Mouse (Mus musculus): Measurements from ENCODE around the gene Atp6v0b.

Atp6v0b gene

DNA sequence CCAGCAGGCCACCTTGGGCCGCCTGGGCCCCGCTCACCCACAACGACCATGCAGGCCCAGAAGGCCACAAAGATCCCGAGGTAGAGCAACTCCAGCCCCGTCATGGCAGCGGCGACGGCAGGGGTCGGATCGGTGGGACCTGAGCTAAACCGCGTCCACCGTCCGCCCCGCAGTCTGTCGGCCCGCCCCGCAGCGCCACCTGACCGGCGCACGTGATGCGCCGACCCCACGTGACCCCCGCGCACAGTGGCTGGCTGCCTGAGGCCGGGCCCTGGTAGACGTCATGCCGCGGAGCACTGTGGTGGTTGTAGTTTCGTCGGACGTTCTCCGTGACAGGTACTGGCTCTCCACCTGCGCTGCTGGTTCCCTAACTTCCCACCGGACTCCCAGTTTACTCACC lies at the start of gene Atp6v0b:
Atp6v0b (minus strand) TSS at position 201 of the 400 bp plus-strand sequence.
- ChIA-PET CTCF (interaction anchor here in 2 of 4 experiments (0.7 to 1.3 kb wide), 3 partner anchors 28 to 1155 kb away, joined by 3 to 5 read pairs (median 4); no protein-coding TSS in a partner anchor), POLR2A (interaction anchor here in 3 of 4 experiments (0.5 to 2.5 kb wide), 33 partner anchors 9 to 761 kb away, joined by 3 to 14 read pairs (median 4); partner anchors contain the start of genes Ipo13 (in 2 of the 3), Artn (in 1 of the 3), Ccdc24 (in 1 of the 3) and Kdm4a (in 1 of the 3))

DNA sequence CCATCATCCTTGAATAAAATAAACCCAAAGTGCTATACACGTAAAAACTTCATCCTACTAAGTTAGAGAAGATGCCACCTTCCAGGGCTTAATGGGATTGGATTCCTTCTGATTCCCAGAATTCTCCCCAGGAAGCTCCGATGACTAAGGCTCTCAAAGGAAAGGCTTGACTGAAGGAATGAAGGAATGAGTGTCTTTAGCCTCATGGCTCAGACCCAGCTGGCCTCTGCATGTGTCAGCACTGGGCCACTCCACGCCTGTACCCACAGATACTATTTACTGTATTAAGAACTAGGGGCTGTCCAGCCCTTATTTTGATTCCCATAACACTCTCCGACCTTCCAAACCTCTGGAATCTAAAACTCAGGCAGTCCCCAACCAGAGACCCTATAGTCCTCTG lies 46.9 kb upstream of the Atp6v0b start:
- ChIA-PET CTCF (no interaction called here), POLR2A (interaction anchor here in 1 of 4 experiments (1.1 to 2.8 kb wide), 4 partner anchors 8 to 75 kb away, joined by 3 to 14 read pairs (median 4); no protein-coding TSS in a partner anchor)

DNA sequence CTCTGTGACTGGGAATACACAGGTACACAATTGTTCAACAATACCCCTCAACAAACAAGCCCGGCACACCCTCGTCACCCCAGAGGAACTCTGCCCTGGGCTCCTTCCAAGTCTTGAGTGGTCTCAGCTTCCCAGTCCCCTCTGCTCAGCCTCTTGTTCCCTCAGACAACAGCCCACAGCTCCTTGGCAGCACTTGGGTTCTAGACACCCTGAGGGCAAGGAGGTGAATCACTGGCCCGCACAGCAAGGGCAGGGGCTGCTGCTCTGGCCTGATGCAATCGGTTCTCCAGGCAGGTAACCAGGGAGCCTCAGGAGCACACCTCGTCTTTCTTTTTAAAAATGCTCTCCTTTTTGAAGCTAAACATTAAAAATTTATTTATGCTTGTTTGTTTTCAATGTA lies 46.1 kb upstream of the Atp6v0b start:
- POLR2A ChIA-PET, result interaction anchor here in 2 of 4 experiments (0.6 to 2.8 kb wide), 12 partner anchors 8 to 267 kb away, joined by 3 to 14 read pairs (median 4); partner anchors contain the start of gene Atp6v0b (in 1 of the 2)
- CTCF ChIA-PET, result interaction anchor here in 1 of 4 experiments (1.2 kb wide), 1 partner anchor 18 kb away, joined by 3 read pairs; the partner anchor contains the start of gene Ipo13

DNA sequence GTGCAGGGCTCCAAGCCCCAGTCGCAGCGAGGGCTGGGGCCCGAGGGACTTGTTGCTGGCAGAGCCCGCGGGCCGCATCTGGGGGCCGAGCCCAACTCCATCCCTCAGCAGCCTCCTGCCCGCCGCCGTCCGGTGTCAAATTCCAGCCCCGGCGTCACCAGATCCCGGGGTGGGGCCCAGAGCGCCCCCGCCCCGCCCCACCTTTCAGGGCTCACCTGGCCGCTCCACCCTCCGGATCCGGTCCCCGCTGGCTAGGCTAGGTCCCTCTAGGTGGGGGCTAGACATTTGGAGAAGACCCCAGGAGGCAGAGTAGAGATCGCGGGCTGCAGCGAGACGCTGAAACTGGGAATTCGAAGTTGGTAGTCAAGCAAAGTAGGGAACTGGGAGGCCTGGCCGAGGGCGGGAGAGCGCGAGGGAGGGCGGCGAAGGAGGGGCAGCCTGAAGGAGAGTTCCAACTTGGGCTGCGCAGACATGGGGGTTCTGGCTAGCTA lies 42.3 kb upstream of the Atp6v0b start, which contains the start of gene Artn:
Artn (minus strand) TSS at position 373 of the 491 bp plus-strand sequence.
- POLR2A ChIA-PET, result interaction anchor here in 2 of 4 experiments (0.6 to 6.8 kb wide), 22 partner anchors 9 to 174 kb away, joined by 3 to 60 read pairs (median 6); partner anchors contain the start of genes Ipo13 (in 2 of the 2) and Atp6v0b (in 1 of the 2)

DNA sequence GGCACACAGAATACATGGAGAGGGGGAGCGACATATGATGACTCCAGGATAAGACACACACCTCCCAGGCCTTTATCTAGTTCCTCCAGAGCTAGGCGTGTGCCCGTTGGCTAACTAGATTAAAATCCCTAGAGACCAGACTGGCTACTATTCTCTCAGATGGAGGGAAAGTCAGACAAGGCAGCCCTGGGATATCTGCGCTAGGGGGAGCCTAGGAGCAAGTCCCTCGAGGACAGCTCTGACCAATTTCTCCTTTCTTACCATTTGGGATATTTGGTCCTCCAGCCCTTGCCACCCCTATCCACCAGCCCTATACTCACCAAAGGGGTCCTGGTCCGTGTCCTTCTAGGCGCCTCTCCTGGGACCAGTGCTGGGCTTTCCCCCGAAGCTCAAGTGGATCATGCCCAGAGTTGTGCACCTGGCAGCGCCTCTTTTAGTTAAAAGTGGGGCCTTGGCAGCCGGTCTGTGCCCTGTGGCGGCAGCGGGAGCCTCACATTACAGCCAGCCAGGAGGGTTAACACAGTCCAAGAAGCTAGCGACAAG lies 41.6 kb upstream of the Atp6v0b start:
- CTCF ChIA-PET, result interaction anchor here (0.5 to 5.7 kb wide), 66 partner anchors 7 to 1754 kb away, joined by 3 to 47 read pairs (median 5); partner anchors contain the start of genes Dph2 (in 3 of the 4), Ipo13 (in 3 of the 4), Atp6v0b (in 1 of the 4) and Cdc20 (in 1 of the 4)
- POLR2A ChIA-PET, result interaction anchor here (0.6 to 6.8 kb wide), 38 partner anchors 10 to 772 kb away, joined by 3 to 60 read pairs (median 4); partner anchors contain the start of genes Ipo13 (in 2 of the 4), Atp6v0b (in 1 of the 4) and Rps8 (in 1 of the 4)

More for the DNA sequence above, 42.3 kb upstream of the Atp6v0b start, which contains the start of gene Artn:
- CTCF ChIA-PET, result interaction anchor here (0.6 to 5.7 kb wide), 36 partner anchors 8 to 392 kb away, joined by 3 to 47 read pairs (median 5); partner anchors contain the start of gene Ipo13 (in 3 of the 4)

DNA sequence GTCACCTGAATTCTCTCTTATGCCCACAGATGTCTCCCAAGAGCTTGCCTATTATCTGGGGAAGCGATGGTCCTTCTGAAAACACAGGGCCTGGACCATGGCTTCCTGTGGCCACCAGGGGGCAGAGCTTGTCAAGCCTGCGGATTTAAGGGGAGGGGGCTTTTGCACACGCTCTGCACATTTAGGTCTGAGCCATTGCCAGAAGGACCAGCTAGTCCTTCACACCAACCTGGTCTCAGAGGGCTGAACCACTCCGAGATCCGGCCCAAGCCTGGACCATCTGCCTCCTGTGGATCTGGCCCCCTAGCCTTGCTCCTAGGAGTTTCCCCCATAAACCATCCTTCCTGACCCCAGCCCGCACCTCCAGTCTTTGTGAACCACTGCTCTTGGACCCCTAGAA lies 41.1 kb upstream of the Atp6v0b start:
- ChIA-PET POLR2A (interaction anchor here (0.6 to 6.8 kb wide), 41 partner anchors 10 to 772 kb away, joined by 3 to 60 read pairs (median 4); partner anchors contain the start of genes Ipo13 (in 2 of the 4), Atp6v0b (in 1 of the 4) and Rps8 (in 1 of the 4)), CTCF (interaction anchor here (0.5 to 5.7 kb wide), 78 partner anchors 8 to 1753 kb away, joined by 3 to 47 read pairs (median 4); partner anchors contain the start of genes Dph2 (in 3 of the 4), Ipo13 (in 3 of the 4), Atp6v0b (in 1 of the 4) and Cdc20 (in 1 of the 4))

DNA sequence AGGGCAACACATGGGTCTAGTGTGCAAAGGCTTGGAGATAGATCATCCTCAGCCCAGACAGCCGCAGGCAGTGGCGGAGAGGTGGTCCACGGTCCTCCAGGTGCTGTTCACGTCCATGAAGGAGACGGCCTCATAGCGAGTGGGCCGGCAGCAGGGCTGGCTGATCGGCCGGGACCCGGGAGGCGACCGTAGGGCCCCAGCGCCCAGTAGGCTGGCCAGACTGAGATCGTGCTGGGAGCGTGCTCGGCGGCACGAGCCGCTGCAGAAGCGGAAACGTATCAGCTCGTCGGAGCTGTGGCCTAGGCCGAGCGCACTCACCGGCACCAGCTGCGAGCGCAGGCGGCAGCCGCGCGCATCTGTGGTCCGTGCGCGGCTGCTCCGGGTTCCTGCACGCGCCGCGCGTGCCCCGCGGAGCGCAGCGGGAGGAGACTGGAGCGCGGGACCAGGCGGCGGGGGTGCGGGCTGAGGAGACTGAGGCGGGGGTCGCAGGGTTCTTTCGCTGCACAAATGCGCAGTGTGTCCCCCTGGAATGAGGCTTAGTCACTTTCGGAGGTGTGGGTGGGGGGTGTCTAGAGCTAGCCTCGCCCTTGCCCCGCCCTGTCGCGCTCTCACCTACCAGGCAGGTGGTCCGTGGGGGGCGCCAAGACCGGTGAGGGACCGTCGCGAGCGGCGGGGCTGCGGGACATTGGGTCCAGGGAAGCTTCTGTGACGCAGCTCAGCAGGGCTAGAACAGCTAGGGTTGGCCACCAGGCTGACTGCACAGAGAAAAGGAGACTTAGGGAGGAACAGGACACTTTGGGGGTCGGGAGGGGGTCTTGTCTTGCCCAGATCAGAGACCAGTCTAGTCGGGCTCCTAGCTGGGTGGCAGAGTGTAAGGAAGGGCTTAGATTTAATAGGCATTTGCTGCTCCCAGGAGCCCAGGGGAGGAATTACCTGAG lies 39.7 kb upstream of the Atp6v0b start:
- POLR2A ChIA-PET, result interaction anchor here (0.7 to 6.8 kb wide), 37 partner anchors 7 to 737 kb away, joined by 3 to 60 read pairs (median 4); partner anchors contain the start of genes Dph2 (in 2 of the 4), Ipo13 (in 2 of the 4), Kdm4a (in 2 of the 4) and Atp6v0b (in 1 of the 4)
- CTCF ChIA-PET, result interaction anchor here (0.6 to 5.7 kb wide), 30 partner anchors 9 to 640 kb away, joined by 3 to 47 read pairs (median 5); partner anchors contain the start of gene Ipo13 (in 2 of the 4)

DNA sequence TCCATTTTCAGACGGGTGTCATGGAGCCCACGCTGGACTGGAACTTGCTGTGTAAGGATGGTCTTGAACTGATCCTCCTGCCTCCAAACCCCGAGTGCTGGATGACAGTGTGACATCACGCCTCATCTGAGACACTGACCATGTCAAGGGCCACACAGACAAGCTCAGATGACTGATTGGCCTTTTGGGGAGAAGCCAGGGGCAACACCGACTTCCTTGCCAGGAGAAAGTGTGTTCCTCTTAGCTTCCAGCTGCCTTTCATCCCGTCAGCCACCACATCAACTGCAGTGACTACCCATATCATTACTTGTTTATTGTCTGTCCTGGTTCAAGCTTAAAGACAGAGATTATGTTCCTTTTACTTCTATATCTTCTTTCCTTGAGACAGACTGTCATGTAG lies 37.8 kb upstream of the Atp6v0b start:
- CTCF ChIA-PET, result interaction anchor here in 2 of 4 experiments (1.5 to 5.7 kb wide), 3 partner anchors 11 to 159 kb away, joined by 3 to 47 read pairs (median 5); partner anchors contain the start of gene Ipo13 (in 1 of the 2)
- POLR2A ChIA-PET, result interaction anchor here in 2 of 4 experiments (0.5 to 6.8 kb wide), 5 partner anchors 8 to 1184 kb away, joined by 4 to 60 read pairs (median 5); partner anchors contain the start of genes Ipo13 (in 1 of the 2) and Slc2a1 (in 1 of the 2)

DNA sequence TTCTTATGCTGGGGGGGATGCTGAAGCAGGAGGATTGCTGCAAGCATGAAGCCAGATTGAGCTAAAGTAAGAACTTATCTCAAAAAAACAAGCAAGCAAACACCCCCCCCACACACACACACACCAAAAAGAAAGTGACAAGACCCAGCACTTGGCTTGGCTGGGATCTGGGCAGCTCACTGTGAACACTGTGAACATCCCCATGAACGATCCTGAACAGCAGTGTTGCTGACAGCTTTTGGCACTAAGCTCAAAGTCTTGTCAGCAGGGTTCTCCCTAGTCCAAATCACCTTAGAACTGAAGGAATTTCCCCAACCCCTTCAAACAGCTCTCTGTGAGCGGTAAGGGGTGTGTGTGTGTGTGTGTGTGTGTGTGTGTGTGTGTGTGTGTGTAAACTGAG lies 36.3 kb upstream of the Atp6v0b start:
- CTCF ChIA-PET, result interaction anchor here in 3 of 4 experiments (0.6 to 1.2 kb wide), 6 partner anchors 53 to 1664 kb away, joined by 3 to 7 read pairs (median 4); no protein-coding TSS in a partner anchor

DNA sequence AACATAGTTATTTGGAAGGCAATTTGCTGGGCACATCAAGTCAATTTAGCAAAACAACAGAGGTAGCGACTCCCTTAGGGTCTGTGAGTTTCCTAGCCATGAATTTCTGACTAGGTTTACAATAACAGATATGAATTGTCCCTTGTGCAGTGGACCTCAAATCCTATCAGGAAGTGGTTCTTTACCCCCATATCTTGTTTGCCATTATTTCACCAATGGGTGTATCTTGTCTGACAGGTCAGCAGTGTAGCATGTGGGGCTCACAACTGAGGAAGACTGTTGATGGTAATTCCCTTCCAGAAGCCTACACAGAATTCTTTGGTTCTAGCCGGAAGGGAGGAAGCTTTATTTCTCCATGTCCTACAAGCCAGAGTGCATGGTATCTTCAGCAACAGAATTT lies 34.2 kb upstream of the Atp6v0b start:
- ChIA-PET CTCF (no interaction called here), POLR2A (interaction anchor here in 2 of 4 experiments (1.0 to 1.4 kb wide), 2 partner anchors 8 to 9 kb away, joined by 4 to 5 read pairs; no protein-coding TSS in a partner anchor)

More for the DNA sequence above, 36.3 kb upstream of the Atp6v0b start:
- POLR2A ChIA-PET, result interaction anchor here (0.5 to 6.8 kb wide), 13 partner anchors 7 to 374 kb away, joined by 3 to 60 read pairs (median 3); partner anchors contain the start of genes Ipo13 (in 3 of the 4) and Dph2 (in 1 of the 4)

DNA sequence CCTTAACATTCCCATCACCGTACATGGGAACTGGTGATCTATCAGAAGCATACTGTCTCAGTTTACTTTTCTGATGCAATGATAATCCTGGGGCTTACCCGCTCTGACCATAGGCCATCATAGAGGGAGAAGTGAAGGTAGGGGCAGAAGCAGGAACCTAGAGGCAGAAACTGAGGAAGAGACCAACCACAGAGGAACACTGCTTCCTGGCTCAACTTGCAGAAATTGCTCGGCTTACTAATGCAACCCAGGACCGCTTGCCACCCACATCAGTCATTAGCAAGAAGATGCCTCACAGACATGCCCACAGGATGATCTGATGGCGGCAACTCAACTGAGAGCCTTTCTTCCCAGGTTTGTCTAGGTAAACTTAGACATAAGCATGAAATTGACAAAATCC lies 31.6 kb upstream of the Atp6v0b start:
- ChIA-PET CTCF (interaction anchor here in 2 of 4 experiments (4.0 to 8.9 kb wide), 2 partner anchors 9 kb away, joined by 25 to 47 read pairs; partner anchors contain the start of gene Artn (in 2 of the 2)), POLR2A (interaction anchor here in 2 of 4 experiments (1.1 to 4.6 kb wide), 4 partner anchors 8 to 46 kb away, joined by 4 to 60 read pairs (median 4); partner anchors contain the start of gene Artn (in 1 of the 2))

DNA sequence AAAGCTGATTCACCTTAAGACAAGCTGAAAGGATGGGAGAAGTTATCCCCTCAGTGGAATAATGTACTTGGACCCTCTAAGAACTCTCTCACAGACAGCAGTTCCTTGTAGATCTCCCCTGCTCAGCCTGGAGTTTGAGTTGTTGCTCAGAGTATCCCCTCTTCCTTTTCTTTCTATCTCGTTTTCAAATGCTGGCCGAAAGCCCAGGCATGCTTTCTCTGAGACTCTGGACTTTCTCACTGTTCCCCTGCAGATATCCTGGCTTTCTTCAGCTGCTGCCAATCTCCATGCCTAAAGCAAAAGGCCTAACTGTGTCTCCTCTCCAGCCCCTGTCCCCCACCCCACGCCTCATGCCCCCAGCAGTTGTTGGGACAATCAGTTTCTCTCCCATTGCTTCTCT lies 31.1 kb upstream of the Atp6v0b start:
- ChIA-PET CTCF (interaction anchor here in 2 of 4 experiments (4.0 to 8.9 kb wide), 2 partner anchors 9 to 10 kb away, joined by 25 to 47 read pairs; partner anchors contain the start of gene Artn (in 2 of the 2)), POLR2A (interaction anchor here in 2 of 4 experiments (1.8 to 4.6 kb wide), 4 partner anchors 8 to 46 kb away, joined by 4 to 60 read pairs (median 6); partner anchors contain the start of gene Artn (in 1 of the 2))

DNA sequence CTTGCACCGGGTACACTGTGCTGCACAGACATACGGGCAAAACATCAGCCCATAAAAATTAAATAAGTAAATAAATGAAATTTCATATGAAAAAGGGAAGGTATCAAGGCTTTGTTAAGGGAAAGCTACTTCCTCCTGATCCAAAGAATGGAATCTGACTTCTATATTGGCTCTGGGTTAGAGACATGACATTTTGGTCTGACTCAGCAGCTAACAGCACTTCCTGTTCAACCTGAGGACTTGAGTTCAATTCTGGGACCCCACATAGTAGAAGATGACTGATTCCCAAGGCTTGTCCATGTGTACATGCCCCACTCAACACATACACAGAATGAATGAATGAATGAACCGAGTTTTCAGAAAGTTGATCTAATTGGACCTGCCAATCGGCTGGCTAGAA lies 30.7 kb upstream of the Atp6v0b start:
- POLR2A ChIA-PET, result interaction anchor here in 3 of 4 experiments (0.9 to 4.6 kb wide), 7 partner anchors 9 to 47 kb away, joined by 3 to 60 read pairs (median 5); partner anchors contain the start of genes Artn (in 1 of the 3) and Dph2 (in 1 of the 3)
- CTCF ChIA-PET, result interaction anchor here in 2 of 4 experiments (0.6 to 8.9 kb wide), 4 partner anchors 10 to 245 kb away, joined by 3 to 47 read pairs (median 14); partner anchors contain the start of gene Artn (in 2 of the 2)

DNA sequence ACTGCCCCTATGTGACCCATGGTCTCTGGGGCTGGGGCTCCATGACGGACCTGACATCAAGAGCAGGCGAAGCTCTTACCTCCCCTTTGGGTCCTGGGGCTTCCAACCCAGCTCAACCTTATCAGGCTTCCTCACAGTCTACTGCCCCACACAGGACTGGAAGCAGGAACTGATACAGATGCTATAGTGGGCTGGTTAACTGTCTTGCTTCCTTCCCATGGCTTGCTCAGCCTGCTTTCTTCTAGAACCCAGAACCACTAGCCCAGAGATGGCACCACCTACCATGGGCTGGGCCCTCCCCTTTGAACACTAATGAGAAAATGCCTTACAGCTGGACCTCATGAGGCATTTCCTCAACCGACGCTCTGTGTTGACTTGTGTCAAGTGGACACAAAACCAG lies 30.3 kb upstream of the Atp6v0b start:
- CTCF ChIA-PET, result interaction anchor here in 2 of 4 experiments (0.6 to 8.9 kb wide), 4 partner anchors 10 to 245 kb away, joined by 3 to 47 read pairs (median 14); partner anchors contain the start of gene Artn (in 2 of the 2)
- POLR2A ChIA-PET, result interaction anchor here in 3 of 4 experiments (0.9 to 4.6 kb wide), 9 partner anchors 9 to 47 kb away, joined by 3 to 60 read pairs (median 5); partner anchors contain the start of genes Artn (in 1 of the 3) and Dph2 (in 1 of the 3)

DNA sequence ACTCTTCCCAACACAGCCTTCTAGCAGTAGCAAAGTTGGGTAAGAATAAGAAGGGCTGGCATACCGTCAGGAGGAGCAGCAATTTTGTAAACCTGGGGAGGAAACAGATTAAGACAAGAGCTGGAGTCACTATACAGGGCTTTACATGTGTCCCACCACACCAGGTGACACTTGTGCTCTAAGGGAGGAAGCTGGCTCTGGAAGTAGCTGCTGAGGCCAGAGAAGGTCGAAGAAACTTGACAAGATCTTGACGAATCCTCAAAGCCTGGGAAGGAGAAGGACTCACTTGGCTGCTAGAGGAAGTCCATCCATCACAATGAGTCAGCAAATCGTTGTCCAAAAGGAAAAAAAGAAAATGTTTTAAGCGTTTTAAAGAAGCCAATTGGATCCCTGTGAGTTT lies 29.3 kb upstream of the Atp6v0b start:
- POLR2A ChIA-PET, result interaction anchor here in 3 of 4 experiments (0.6 to 4.6 kb wide), 18 partner anchors 8 to 512 kb away, joined by 3 to 60 read pairs (median 4); partner anchors contain the start of genes Dph2 (in 2 of the 3), Artn (in 1 of the 3), Atp6v0b (in 1 of the 3) and Kdm4a (in 1 of the 3)

More for the DNA sequence above, 29.3 kb upstream of the Atp6v0b start:
- CTCF ChIA-PET, result interaction anchor here (0.5 to 8.9 kb wide), 5 partner anchors 11 to 584 kb away, joined by 4 to 47 read pairs (median 5); partner anchors contain the start of gene Artn (in 2 of the 4)
